Mouse (Mus musculus) limb, embryonic 14.5 days (tissue): ENCODE measurements around the gene Smarce1. TPM values are rescaled to one million over a fixed set of nuclear protein-coding genes. Genes with fewer than 3 reads are reported as not detected.

Experiments
- ATAC-seq: fragments of 200-750 bp; cut with Nextera tagmentation; 2 replicates; pipeline ENCODE4 v1.8.0; 2017; ENCODE audit warnings: low read depth, moderate number of reproducible peaks, moderate TSS enrichment; ENCODE audit not compliant: low FRiP score
- DNase-seq: peaks from one replicate; pipeline ENCODE4 v3.0.0-alpha.2; 2015; ENCODE audit warnings: low spot score
- H3K27ac ChIP-seq: fragments of 300-500 bp; sonication (generic); replicated peaks from 2 replicates; pipeline ENCODE4 v1.5.1; 2014; ENCODE audit warnings: low read depth, mild to moderate bottlenecking, low read length, moderate library complexity, mixed read lengths
- H3K27me3 ChIP-seq: fragments of 300-500 bp; sonication (generic); 2 replicates; pipeline ENCODE4 v1.6.1; 2014; ENCODE audit warnings: low read length, mixed read lengths; ENCODE audit not compliant: control insufficient read depth, insufficient read depth
- H3K36me3 ChIP-seq: fragments of 300-500 bp; sonication (generic); 2 replicates; pipeline ENCODE4 v1.6.1; 2014; ENCODE audit warnings: mild to moderate bottlenecking, low read length, moderate library complexity, mixed read lengths; ENCODE audit not compliant: control insufficient read depth, insufficient read depth
- H3K4me1 ChIP-seq: fragments of 300-500 bp; sonication (generic); 2 replicates; pipeline ENCODE4 v1.6.1; 2014; ENCODE audit warnings: antibody characterized with exemption, low read length, mixed read lengths; ENCODE audit not compliant: control insufficient read depth, insufficient read depth
- H3K4me2 ChIP-seq: fragments of 300-500 bp; sonication (generic); replicated peaks from 2 replicates; pipeline ENCODE4 v1.6.1; 2014; ENCODE audit warnings: low read depth, mild to moderate bottlenecking, low read length, moderate library complexity; ENCODE audit not compliant: severe bottlenecking
- H3K4me3 ChIP-seq: fragments of 300-500 bp; sonication (generic); replicated peaks from 2 replicates; pipeline ENCODE4 v1.5.1; 2014; ENCODE audit warnings: low read length
- H3K9ac ChIP-seq: fragments of 300-500 bp; sonication (generic); 2 replicates; pipeline ENCODE4 v1.6.1; 2014; ENCODE audit warnings: mild to moderate bottlenecking, low read depth, low read length, moderate library complexity; ENCODE audit not compliant: severe bottlenecking
- H3K9me3 ChIP-seq: fragments of 300-500 bp; sonication (generic); 2 replicates; pipeline ENCODE4 v1.6.1; 2016; ENCODE audit warnings: low read length; ENCODE audit not compliant: control insufficient read depth
- POLR2A ChIP-seq: fragments of 200-500 bp; IDR thresholded peaks from 2 replicates; pipeline ENCODE4 v1.8.0; 2012; ENCODE audit warnings: inconsistent platforms, mild to moderate bottlenecking, moderate library complexity, borderline replicate concordance; ENCODE audit not compliant: insufficient read depth, insufficient read length; ENCODE audit errors: extremely low read depth
- WGBS: fragments of 180-500 bp; shearing (Covaris S2); extraction: QIAGEN DNeasy Blood & Tissue Kit; methylation state at CpG from one replicate; pipeline ENCODE4 v1.1.7; 2014; 5-methylcytosine and 5-hydroxymethylcytosine counted together
- polyA plus RNA-seq, 2 experiments: library from polyadenylated mRNA; depleted of rRNA in 1 of 2; stranded (reverse) in 1 of 2; unstranded in 1 of 2; fragments of >200 nt; fragmentation: Nextera tagmentation in 1 of 2; extraction: Ambion mirVana in 1 of 2; gene quantifications; 2 replicates each; pipeline versions ENCODE4 v1.2.1 to v1.2.3; 2012 to 2014

Gene Smarce1
- polyA plus RNA-seq, 2 experiments = 166 to 180 TPM

DNA sequence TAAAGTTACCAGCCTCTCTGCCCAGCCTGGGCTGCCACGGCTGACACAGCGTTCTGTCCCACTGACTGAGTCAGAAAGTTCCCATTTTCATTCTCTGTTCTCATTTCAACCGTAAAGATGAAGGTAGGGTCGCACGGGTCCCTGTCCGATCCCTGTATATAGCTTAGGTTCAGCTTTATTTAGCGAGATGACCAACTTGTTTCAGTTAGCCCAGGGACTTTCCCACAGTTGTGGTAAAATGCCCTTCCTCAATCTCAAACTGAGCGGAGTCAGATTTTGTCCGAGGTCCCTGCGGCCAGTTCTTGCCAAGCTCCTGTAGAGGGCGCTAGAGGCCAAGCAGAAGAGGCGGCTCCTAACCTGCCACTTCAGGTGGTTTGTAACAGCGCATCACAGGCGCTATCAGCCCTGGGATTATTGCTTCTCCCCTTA, 41.6 kb downstream of the Smarce1 start:
- 25% methylated on average over 14 of the region's 14 CpGs for WGBS
- Histone ChIP-seq H3K27ac (no peak overlapping the region), H3K4me2 (no peak overlapping the region), H3K9ac (no peak overlapping the region), H3K4me1 (no peaks in the 10 kb centered on the region), H3K27me3 (no peaks in the 10 kb centered on the region), H3K36me3 (no peaks in the 10 kb centered on the region), H3K9me3 (no peaks in the 10 kb centered on the region), H3K4me3 (no peak overlapping the region)
- TF ChIP-seq POLR2A = no peak
- ATAC-seq (no peak), DNase-seq (peak; percentile 20)

DNA sequence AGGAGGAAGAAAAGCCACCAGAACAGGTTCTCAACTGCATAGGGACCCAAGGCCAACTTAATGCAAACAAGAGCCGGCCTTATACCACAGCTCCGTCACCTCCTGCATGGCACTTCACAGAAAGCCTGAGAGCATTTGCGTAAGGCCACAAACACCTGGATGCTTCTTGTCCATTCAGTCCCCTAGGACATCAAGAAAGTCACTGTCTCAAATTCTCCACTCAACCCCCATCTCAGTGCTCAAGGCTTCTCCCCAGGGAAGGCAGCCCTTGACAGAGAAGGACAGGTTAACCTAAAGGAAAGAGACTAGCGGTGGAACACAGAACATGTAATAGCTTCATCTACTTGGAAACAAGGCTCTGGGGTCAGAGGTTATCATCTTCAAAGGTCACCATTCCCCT, 43.5 kb downstream of the Smarce1 start:
- H3K4me1 ChIP-seq = no peaks in the 10 kb centered on the region
- DNase-seq = no peak
- TF ChIP-seq POLR2A = no peak
- no peak overlapping the region for H3K4me3 ChIP-seq
- no peak for ATAC-seq
- 83% methylated on average over 4 of the region's 4 CpGs for WGBS
- H3K9ac ChIP-seq = no peak overlapping the region
- no peaks in the 10 kb centered on the region for H3K27me3 ChIP-seq
- no peaks in the 10 kb centered on the region for H3K36me3 ChIP-seq
- H3K27ac ChIP-seq = no peak overlapping the region
- no peak overlapping the region for H3K4me2 ChIP-seq
- no peaks in the 10 kb centered on the region for H3K9me3 ChIP-seq

DNA sequence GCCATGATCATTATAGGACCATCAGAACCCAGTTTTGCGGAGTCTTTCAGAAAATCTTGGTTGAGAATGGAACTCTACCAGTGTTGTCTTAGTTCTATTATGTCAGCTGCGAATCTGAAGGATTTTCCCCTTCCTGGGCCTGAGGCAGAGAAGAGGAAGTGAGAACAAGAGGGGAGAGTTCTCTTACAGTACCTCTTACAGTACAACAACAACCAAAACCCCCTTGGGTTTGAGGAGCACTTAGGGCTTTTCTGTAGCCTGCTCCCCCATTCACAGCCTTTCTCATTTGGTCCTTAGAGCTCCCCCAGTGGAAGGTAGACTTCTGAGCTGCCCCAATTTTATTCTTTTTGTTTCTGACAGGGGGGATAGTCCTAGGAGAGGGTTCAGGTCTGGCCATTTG, 44.0 kb downstream of the Smarce1 start:
- no peak for TF ChIP-seq POLR2A
- DNase-seq (no peak), ATAC-seq (no peak)
- no peaks in the 10 kb centered on the region for H3K4me1 ChIP-seq
- H3K4me3 ChIP-seq = no peak overlapping the region
- no peak overlapping the region for H3K9ac ChIP-seq
- H3K27ac ChIP-seq = no peak overlapping the region
- H3K4me2 ChIP-seq = no peak overlapping the region
- no peaks in the 10 kb centered on the region for H3K36me3 ChIP-seq
- H3K27me3 ChIP-seq = no peaks in the 10 kb centered on the region
- no peaks in the 10 kb centered on the region for H3K9me3 ChIP-seq
- WGBS = 73% methylated on average over 2 of the region's 2 CpGs

DNA sequence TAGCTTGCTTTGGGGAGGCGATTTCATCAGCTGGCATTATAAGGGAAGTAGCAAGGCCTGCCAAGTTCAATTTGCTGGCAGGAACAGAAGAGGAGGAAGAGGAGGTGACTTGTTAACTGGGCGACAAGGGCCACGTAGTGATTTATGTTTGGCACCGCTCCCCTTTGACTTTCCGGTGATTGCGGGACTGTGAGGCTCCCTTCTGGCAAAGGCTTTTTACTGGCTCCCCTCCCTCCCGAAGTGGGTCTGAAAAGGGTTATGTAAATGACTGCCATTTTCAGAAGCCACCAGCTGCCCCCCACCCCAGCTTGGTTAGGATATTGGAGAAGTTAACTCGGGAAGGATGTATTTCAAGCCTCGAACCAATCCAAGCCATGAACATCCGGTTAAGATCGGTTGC, 48.2 kb downstream of the Smarce1 start:
- no peaks in the 10 kb centered on the region for H3K27me3 ChIP-seq
- no peaks in the 10 kb centered on the region for H3K4me1 ChIP-seq
- H3K9ac ChIP-seq = no peak overlapping the region
- no peak overlapping the region for H3K4me3 ChIP-seq
- no peak overlapping the region for H3K27ac ChIP-seq
- no peaks in the 10 kb centered on the region for H3K9me3 ChIP-seq
- ATAC-seq (no peak), DNase-seq (no peak)
- no peak for TF ChIP-seq POLR2A
- 43% methylated on average over 11 of the region's 11 CpGs for WGBS
- no peaks in the 10 kb centered on the region for H3K36me3 ChIP-seq
- no peak overlapping the region for H3K4me2 ChIP-seq

DNA sequence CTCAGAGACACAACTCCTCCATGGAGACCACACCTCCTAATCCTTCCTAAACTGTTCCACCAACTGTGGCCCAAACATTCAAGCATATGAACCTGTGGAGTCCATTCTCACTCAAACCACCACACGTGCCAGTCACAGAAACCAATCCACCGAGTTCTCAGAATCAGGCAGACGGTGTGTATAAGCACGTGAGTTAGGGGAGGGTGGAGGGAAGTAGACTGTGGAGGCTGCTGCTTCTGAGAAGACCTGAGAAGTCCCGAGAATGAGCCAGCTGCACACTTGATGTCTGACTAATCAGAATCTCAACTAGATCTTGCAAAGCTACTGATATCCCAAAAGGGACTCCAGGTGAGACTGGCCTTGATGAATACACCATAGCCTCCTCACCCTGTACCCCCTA, 50.7 kb downstream of the Smarce1 start:
- no peaks in the 10 kb centered on the region for H3K4me1 ChIP-seq
- ATAC-seq (no peak), DNase-seq (no peak)
- H3K4me2 ChIP-seq = no peak overlapping the region
- no peak overlapping the region for H3K9ac ChIP-seq
- no peak overlapping the region for H3K27ac ChIP-seq
- no peaks in the 10 kb centered on the region for H3K36me3 ChIP-seq
- H3K4me3 ChIP-seq = no peak overlapping the region
- H3K9me3 ChIP-seq = no peaks in the 10 kb centered on the region
- WGBS = 87% methylated on average over 5 of the region's 5 CpGs
- H3K27me3 ChIP-seq = no peaks in the 10 kb centered on the region
- TF ChIP-seq POLR2A = no peak

DNA sequence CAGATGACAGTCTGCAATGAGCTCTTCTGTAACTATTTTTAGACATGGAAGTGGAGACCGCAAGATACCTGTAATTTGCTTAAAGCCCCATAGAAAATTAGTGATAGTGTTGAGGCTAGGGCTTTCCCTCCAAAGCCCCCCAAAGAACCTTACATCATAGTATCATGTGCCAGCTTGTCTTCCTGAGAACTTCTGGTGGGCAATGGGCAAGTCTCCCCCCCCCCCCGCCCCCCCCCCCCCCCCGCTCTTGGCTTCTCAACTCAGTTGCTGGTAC, 53.0 kb downstream of the Smarce1 start:
- no peaks in the 10 kb centered on the region for H3K36me3 ChIP-seq
- WGBS = 100% methylated on average over 1 of the region's 3 CpGs
- no peak overlapping the region for H3K27ac ChIP-seq
- H3K4me2 ChIP-seq = no peak overlapping the region
- no peaks in the 10 kb centered on the region for H3K9me3 ChIP-seq
- no peak for TF ChIP-seq POLR2A
- no peak overlapping the region for H3K4me3 ChIP-seq
- H3K27me3 ChIP-seq = no peaks in the 10 kb centered on the region
- H3K4me1 ChIP-seq = no peaks in the 10 kb centered on the region
- no peak overlapping the region for H3K9ac ChIP-seq
- no peak for DNase-seq
- no peak for ATAC-seq
